Mouse (Mus musculus) embryonic facial prominence, embryonic 13.5 days (tissue): Measurements from ENCODE around the gene Gm6676. TPM values are rescaled to one million over a fixed set of nuclear protein-coding genes. Genes with fewer than 3 reads are reported as not detected.
"Not testable (repeated sequence)": the region's sequence is repeated elsewhere in the genome, so short reads cannot be mapped to it uniquely, and the experiment has no call there.

Experiments
- ATAC-seq: fragments of 200-750 bp; cut with Nextera tagmentation; 2 replicates; pipeline ENCODE4 v1.8.0; 2017; ENCODE audit warnings: low read depth; ENCODE audit not compliant: insufficient number of reproducible peaks, insufficient read depth, low FRiP score, low TSS enrichment
- H3K27ac ChIP-seq: fragments of 300-500 bp; sonication (generic); 2 replicates; pipeline ENCODE4 v1.5.1; 2015; ENCODE audit warnings: moderate library complexity, mild to moderate bottlenecking, inconsistent platforms
- H3K27me3 ChIP-seq: fragments of 300-500 bp; sonication (generic); 2 replicates; pipeline ENCODE4 v1.6.1; 2015; ENCODE audit warnings: mild to moderate bottlenecking, inconsistent platforms
- H3K36me3 ChIP-seq: fragments of 300-500 bp; sonication (generic); 2 replicates; pipeline ENCODE4 v1.6.1; 2015; ENCODE audit warnings: mild to moderate bottlenecking, inconsistent platforms
- H3K4me1 ChIP-seq: fragments of 300-500 bp; sonication (generic); 2 replicates; pipeline ENCODE4 v1.6.1; 2015; ENCODE audit warnings: inconsistent platforms
- H3K4me2 ChIP-seq: fragments of 300-500 bp; sonication (generic); 2 replicates; pipeline ENCODE4 v1.6.1; 2015; ENCODE audit warnings: moderate library complexity, mild to moderate bottlenecking, inconsistent platforms
- H3K4me3 ChIP-seq: fragments of 300-500 bp; sonication (generic); 2 replicates; pipeline ENCODE4 v1.5.1; 2015; ENCODE audit warnings: mild to moderate bottlenecking, inconsistent platforms
- H3K9ac ChIP-seq: fragments of 300-500 bp; sonication (generic); 2 replicates; pipeline ENCODE4 v1.6.1; 2015; ENCODE audit warnings: mild to moderate bottlenecking, inconsistent platforms
- H3K9me3 ChIP-seq: fragments of 300-500 bp; sonication (generic); 2 replicates; pipeline ENCODE4 v1.6.1; 2016; ENCODE audit warnings: inconsistent platforms
- WGBS: fragments of 180-500 bp; shearing (Covaris S2); methylation state at CpG from one replicate; pipeline ENCODE4 v1.1.7; 2015; ENCODE audit warnings: mixed read lengths; 5-methylcytosine and 5-hydroxymethylcytosine counted together
- polyA plus RNA-seq: library from polyadenylated mRNA; unstranded; fragments of >200 nt; fragmentation: Nextera tagmentation; extraction: Ambion mirVana; gene quantifications from 2 replicates; pipeline ENCODE4 v1.2.1, GENCODE M21; 2015

The Gm6676 gene
- not detected in 2 replicates for polyA plus RNA-seq

GRCm38 (mm10) chr14:7125312-7125711, at the start of gene Gm6676:
Gene Gm6676 (minus strand): TSS chr14:7125412.
- not testable (repeated sequence) for H3K9ac ChIP-seq, ATAC-seq, H3K27me3 ChIP-seq, H3K4me2 ChIP-seq, H3K27ac ChIP-seq, H3K4me1 ChIP-seq, H3K36me3 ChIP-seq, H3K9me3 ChIP-seq, H3K4me3 ChIP-seq
- no CpG with 5 or more reads among the region's 2 CpGs for WGBS

- no CpG with 5 or more reads among the region's 37 CpGs for WGBS
- H3K4me3 ChIP-seq, H3K36me3 ChIP-seq, H3K9ac ChIP-seq, ATAC-seq, H3K9me3 ChIP-seq, H3K4me2 ChIP-seq, H3K4me1 ChIP-seq, H3K27me3 ChIP-seq, H3K27ac ChIP-seq: not testable (repeated sequence)
Observed at GRCm38 (mm10) chr14:7174483-7174971, 49.3 kb upstream of the Gm6676 start, which contains the start of gene Gm3512. Gene Gm3512 (minus strand): TSS chr14:7174533.

GRCm38 (mm10) chr14:7105124-7105802, 19.9 kb downstream of the Gm6676 start:
- not testable (repeated sequence) for ATAC-seq, H3K36me3 ChIP-seq, H3K27me3 ChIP-seq, H3K4me1 ChIP-seq, H3K9me3 ChIP-seq
- H3K27ac ChIP-seq = peak overlapping the region; percentile 72; the same call in 1 of the 2 replicates
- H3K4me2 ChIP-seq = peak overlapping the region; percentile 58
- WGBS = 1% methylated on average over 12 of the region's 54 CpGs
- peak overlapping the region; percentile 72 for H3K9ac ChIP-seq
- H3K4me3 ChIP-seq = peak overlapping the region; percentile 48

GRCm38 (mm10) chr14:7100521-7100920, 24.7 kb downstream of the Gm6676 start, which contains the start of gene Gm3696:
Gene Gm3696 (minus strand): TSS chr14:7100621.
- H3K9ac ChIP-seq, H3K4me3 ChIP-seq, H3K4me2 ChIP-seq, H3K27me3 ChIP-seq, H3K4me1 ChIP-seq, H3K9me3 ChIP-seq, H3K27ac ChIP-seq, ATAC-seq, H3K36me3 ChIP-seq: not testable (repeated sequence)
- WGBS = 86% methylated on average over 1 of the region's 3 CpGs

Other genes starting within 250 kb of the Gm6676 start
- 0.51 and 0.66 TPM in 2 replicates for gene Gm3667, start 235.4 kb downstream of the Gm6676 start, polyA plus RNA-seq
- not detected in 2 replicates for gene Gm6356, start 151.6 kb downstream of the Gm6676 start, polyA plus RNA-seq
- gene Gm10406, start 98.0 kb downstream of the Gm6676 start, polyA plus RNA-seq = 0.76 and 1.8 TPM in 2 replicates
- not detected in 2 replicates for gene Gm3685, start 80.4 kb downstream of the Gm6676 start, polyA plus RNA-seq
- gene Gm3696, start 24.8 kb downstream of the Gm6676 start, polyA plus RNA-seq = 0.80 and 1.3 TPM in 2 replicates
- 4.3 and 7.5 TPM in 2 replicates for gene Gm3512, start 49.1 kb upstream of the Gm6676 start, polyA plus RNA-seq
- gene Gm16434, start 69.1 kb upstream of the Gm6676 start, polyA plus RNA-seq = not detected in 2 replicates
- not detected in 2 replicates for gene Gm3727, start 139.3 kb upstream of the Gm6676 start, polyA plus RNA-seq
- 0.54 and 1.3 TPM in 2 replicates for gene Gm3739, start 189.6 kb upstream of the Gm6676 start, polyA plus RNA-seq
- not detected in 2 replicates for gene Gm5797, start 207.0 kb upstream of the Gm6676 start, polyA plus RNA-seq
- not detected in 2 replicates for gene Gm8374, start 239.7 kb upstream of the Gm6676 start, polyA plus RNA-seq